9 mouse cellular contexts compared by ENCODE assay signal in the genomic region with DNA sequence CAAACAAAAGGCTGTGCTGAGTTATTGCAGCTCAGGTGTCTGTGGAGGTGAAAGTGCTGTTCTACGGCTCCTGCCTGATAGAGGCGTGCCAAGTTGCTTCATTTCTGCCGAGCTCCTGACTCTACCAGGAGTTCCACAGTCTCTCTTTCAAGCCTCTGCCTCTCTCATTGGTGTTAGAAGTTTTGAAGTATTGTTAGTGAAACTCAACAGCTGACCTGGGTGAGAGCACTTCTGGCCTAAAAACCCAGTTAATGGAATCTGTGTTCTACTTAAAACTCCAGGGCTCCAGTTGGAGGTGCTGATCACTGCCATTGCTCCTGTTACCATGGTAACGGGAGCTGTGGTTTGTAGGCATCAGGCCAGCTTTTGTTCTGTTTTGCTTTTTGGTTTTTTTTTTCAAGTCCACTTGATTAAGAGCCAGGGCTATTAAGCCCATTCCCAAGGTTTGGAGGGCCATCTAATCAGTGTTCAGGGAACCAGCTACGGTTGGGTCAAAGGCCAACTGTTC. TPM values are rescaled to one million over a fixed set of nuclear protein-coding genes. Genes with fewer than 3 reads are reported as not detected.
DNase-seq lines count a peak whose midpoint lies in the region; ATAC-seq lines count a peak whose summit lies in the region.
"Had no signal": no experiment of that assay in that cellular context is flagged by ENCODE, and none has a peak within 500 bp of the region (broad histone marks: within the 10 kb centered on the region; RNA-seq: fewer than 3 reads in every experiment).

No protein-coding gene starts in this region.

- H3K4me2 ChIP-seq in limb, embryonic 12.5 days = no peak overlapping the region
- H3K4me2 ChIP-seq in neural tube, embryonic 15.5 days = no peak overlapping the region
- H3K4me2 ChIP-seq: neural tube, embryonic 12.5 days had no signal

- no peaks in the 10 kb centered on the region for H3K27me3 ChIP-seq in embryonic facial prominence, embryonic 10.5 days (replicated peaks; ENCODE audit: low read depth, poor library complexity, severe bottlenecking)
- H3K27me3 ChIP-seq in limb, embryonic 12.5 days = no peaks in the 10 kb centered on the region
- no peaks in the 10 kb centered on the region for H3K27me3 ChIP-seq in neural tube, embryonic 15.5 days (replicated peaks)

- H3K36me3 ChIP-seq in embryonic facial prominence, embryonic 10.5 days (replicated peaks) = peaks cover 5% of the 10 kb centered on the region
- peaks cover 4% of the 10 kb centered on the region; the same call in 1 of the 2 replicates for H3K36me3 ChIP-seq in limb, embryonic 12.5 days
- no peaks in the 10 kb centered on the region for H3K36me3 ChIP-seq in neural tube, embryonic 15.5 days
- H3K36me3 ChIP-seq: neural tube, embryonic 12.5 days had no signal

- intact Hi-C loops in left cerebral cortex, postnatal 25 days (cut with DNase I) = no loop called here
- intact Hi-C loops in left cerebral cortex, postnatal 4 days (cut with DNase I) = no loop called here

- ATAC-seq in limb, embryonic 12.5 days (ENCODE audit: insufficient number of reproducible peaks, insufficient read depth, low FRiP score, low TSS enrichment, low read depth) = no peak
- ATAC-seq in neural tube, embryonic 15.5 days (ENCODE audit: low FRiP score) = no peak

- peaks cover 75% of the 10 kb centered on the region for H3K4me1 ChIP-seq in embryonic facial prominence, embryonic 10.5 days
- peaks cover 78% of the 10 kb centered on the region for H3K4me1 ChIP-seq in limb, embryonic 12.5 days (replicated peaks)
- H3K4me1 ChIP-seq in neural tube, embryonic 15.5 days = peaks cover 58% of the 10 kb centered on the region

- peak; percentile 43 to 51 for DNase-seq in left cerebral cortex, postnatal 25 days (ENCODE audit: low spot score in 2 of 2)
- DNase-seq in left cerebral cortex, postnatal 4 days = no peak
- no peak for DNase-seq in embryonic facial prominence, embryonic 10.5 days (ENCODE audit: low spot score)
- DNase-seq in kidney, adult 9 months = no peak
- DNase-seq in cerebellum, adult 8-10 months = no peak
- DNase-seq in thymus, postnatal 25 days = no peak

- H3K9me3 ChIP-seq in embryonic facial prominence, embryonic 10.5 days = no peaks in the 10 kb centered on the region
- no peaks in the 10 kb centered on the region for H3K9me3 ChIP-seq in limb, embryonic 12.5 days
- H3K9me3 ChIP-seq in neural tube, embryonic 15.5 days (replicated peaks) = no peaks in the 10 kb centered on the region
- H3K9me3 ChIP-seq: neural tube, embryonic 12.5 days had no signal

- 67% methylated on average over 5 of the region's 5 CpGs for WGBS in embryonic facial prominence, embryonic 10.5 days
- 71% methylated on average over 5 of the region's 5 CpGs for WGBS in limb, embryonic 12.5 days
- WGBS in neural tube, embryonic 15.5 days = 37% methylated on average over 5 of the region's 5 CpGs

- no peak overlapping the region for H3K4me3 ChIP-seq in embryonic facial prominence, embryonic 10.5 days
- no peak overlapping the region for H3K4me3 ChIP-seq in limb, embryonic 12.5 days (replicated peaks)
- H3K4me3 ChIP-seq in neural tube, embryonic 15.5 days (replicated peaks) = no peak overlapping the region
- H3K4me3 ChIP-seq: neural tube, embryonic 12.5 days had no signal

- peak overlapping the region; percentile 24; the same call in 1 of the 2 replicates for H3K27ac ChIP-seq in embryonic facial prominence, embryonic 10.5 days (replicated peaks)
- H3K27ac ChIP-seq in limb, embryonic 12.5 days = peak overlapping the region; percentile 66; the same call in 1 of the 2 replicates
- H3K27ac ChIP-seq in neural tube, embryonic 15.5 days (replicated peaks) = peak overlapping the region; percentile 13
- H3K27ac ChIP-seq: neural tube, embryonic 12.5 days had no signal

- H3K9ac ChIP-seq in limb, embryonic 12.5 days (replicated peaks) = no peak overlapping the region
- no peak overlapping the region for H3K9ac ChIP-seq in neural tube, embryonic 15.5 days (replicated peaks)
- H3K9ac ChIP-seq: neural tube, embryonic 12.5 days had no signal

RNA-seq across cellular contexts. Expression of a gene that starts 11.6 kb away (rescaled TPM):
- 1 to 10 TPM; 6.4 to 7.5 TPM for total RNA-seq in left cerebral cortex, postnatal 25 days (2021)
- total RNA-seq in left cerebral cortex, postnatal 4 days (2021) = 1 to 10 TPM; 3.8 to 4.4 TPM
- polyA plus RNA-seq in embryonic facial prominence, embryonic 10.5 days (2016; fragmentation: Nextera tagmentation; extraction: Ambion mirVana) = 11.2 and 11.5 TPM in 2 replicates
- polyA plus RNA-seq in limb, embryonic 12.5 days (2016; fragmentation: Nextera tagmentation; extraction: Ambion mirVana) = 8.7 and 9.2 TPM in 2 replicates
- 2.6 and 4.5 TPM in 2 replicates for polyA plus RNA-seq in neural tube, embryonic 15.5 days (2015; fragmentation: Nextera tagmentation; extraction: Ambion mirVana)

Comparison
In these comparisons a context has a peak if more than half of its experiments do, and no peak if none do; other contexts are left out.
1. DNase-seq: peak in left cerebral cortex, postnatal 25 days (2 of 2); none in left cerebral cortex, postnatal 4 days (single experiment), embryonic facial prominence, embryonic 10.5 days (single experiment), kidney, adult 9 months (single experiment), cerebellum, adult 8-10 months (single experiment) and thymus, postnatal 25 days (single experiment).
2. H3K27ac ChIP-seq: peak in every context shown above with its lines; median percentile 66 in limb, embryonic 12.5 days; 24 in embryonic facial prominence, embryonic 10.5 days; 13 in neural tube, embryonic 15.5 days.